Mouse (Mus musculus) colon, adult 2 months (tissue): Measurements from ENCODE around the gene Gm10217. TPM values are rescaled to one million over a fixed set of nuclear protein-coding genes. Genes with fewer than 3 reads are reported as not detected.

Source experiments
- polyA plus RNA-seq: library from polyadenylated mRNA; depleted of rRNA; stranded (reverse); fragments of >200 nt; gene quantifications from 2 replicates; pipeline ENCODE4 v1.2.3, GENCODE M21; 2012; rRNA removed

The Gm10217 gene
- not detected in 2 replicates for polyA plus RNA-seq

DNA sequence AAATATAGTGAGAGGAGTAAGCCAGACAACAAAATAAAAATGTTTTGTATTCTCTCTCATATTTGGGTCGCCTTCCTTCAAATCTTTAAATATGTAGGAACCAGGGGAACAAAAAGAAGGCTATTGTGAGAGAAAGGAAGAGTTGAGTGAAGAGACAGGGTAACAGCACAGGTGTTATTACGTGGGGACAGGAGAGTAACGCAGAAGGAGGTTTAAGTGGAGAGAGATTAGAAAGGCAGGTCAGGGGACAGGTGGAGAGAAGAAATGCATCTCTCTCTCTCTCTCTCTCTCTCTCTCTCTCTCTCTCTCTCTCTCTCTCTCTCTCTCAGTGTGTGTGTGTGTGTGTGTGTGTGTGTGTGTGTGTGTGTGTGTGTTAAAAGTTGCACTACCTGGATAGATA lies at the start of gene Gm10217:
TSS of gene Gm10217 (plus strand) at position 301 of the 400 bp plus-strand sequence.

Other genes starting within 250 kb of the Gm10217 start
- gene Fam155a, start 93.1 kb upstream of the Gm10217 start, polyA plus RNA-seq: 2.8 and 3.2 TPM in 2 replicates
- 1.6 and 1.9 TPM in 2 replicates for gene Lig4, start 113.4 kb downstream of the Gm10217 start, polyA plus RNA-seq
- gene Abhd13, start 113.5 kb downstream of the Gm10217 start, polyA plus RNA-seq: 5.4 and 6.3 TPM in 2 replicates
- 8.6 and 9.3 TPM in 2 replicates for gene Tnfsf13b, start 142.2 kb downstream of the Gm10217 start, polyA plus RNA-seq